Mouse (Mus musculus) lung, postnatal 10 days (tissue): ENCODE results near the gene Ccdc96.

Experiments used
- DNase-seq: peaks from one replicate; pipeline ENCODE4 v3.0.0; 2021

Ccdc96 gene

GRCm38 (mm10) chr5:36474283-36474682 lies 10.1 kb upstream of the Ccdc96 start:
- DNase-seq: peak; percentile 80

GRCm38 (mm10) chr5:36477486-36477885 lies 6.9 kb upstream of the Ccdc96 start:
- DNase-seq: no peak

GRCm38 (mm10) chr5:36478540-36479420 lies 5.6 kb upstream of the Ccdc96 start:
- DNase-seq: no peak

GRCm38 (mm10) chr5:36479735-36480134 lies 4.7 kb upstream of the Ccdc96 start:
- no peak for DNase-seq

GRCm38 (mm10) chr5:36480398-36480797 lies 4.0 kb upstream of the Ccdc96 start:
- DNase-seq: no peak

- no peak for DNase-seq
Measured at GRCm38 (mm10) chr5:36481114-36481513, 3.3 kb upstream of the Ccdc96 start.

- peak; percentile 58 for DNase-seq
Measured at GRCm38 (mm10) chr5:36483203-36484101, 936 bp upstream of the Ccdc96 start.

- DNase-seq: no peak
Measured at GRCm38 (mm10) chr5:36485306-36485705, 918 bp downstream of the Ccdc96 start.

- DNase-seq: peak; percentile 61
Measured at GRCm38 (mm10) chr5:36489225-36489624, 4.8 kb downstream of the Ccdc96 start.

GRCm38 (mm10) chr5:36493919-36494318 lies 9.5 kb downstream of the Ccdc96 start:
- no peak for DNase-seq

GRCm38 (mm10) chr5:36494709-36495108 lies 10.3 kb downstream of the Ccdc96 start:
- no peak for DNase-seq

GRCm38 (mm10) chr5:36505235-36505634 lies 20.8 kb downstream of the Ccdc96 start:
- DNase-seq: no peak

GRCm38 (mm10) chr5:36505643-36506042 lies 21.3 kb downstream of the Ccdc96 start:
- no peak for DNase-seq

- DNase-seq: no peak
Measured at GRCm38 (mm10) chr5:36508351-36508750, 24.0 kb downstream of the Ccdc96 start.

- no peak for DNase-seq
Measured at GRCm38 (mm10) chr5:36510956-36511355, 26.6 kb downstream of the Ccdc96 start.

- DNase-seq: no peak
Measured at GRCm38 (mm10) chr5:36515126-36515525, 30.7 kb downstream of the Ccdc96 start.

- DNase-seq: no peak
Measured at GRCm38 (mm10) chr5:36515558-36515957, 31.2 kb downstream of the Ccdc96 start.

- DNase-seq: no peak
Measured at GRCm38 (mm10) chr5:36517596-36517995, 33.2 kb downstream of the Ccdc96 start.

- DNase-seq: no peak
Measured at GRCm38 (mm10) chr5:36519751-36520150, 35.4 kb downstream of the Ccdc96 start.

GRCm38 (mm10) chr5:36522782-36523181 lies 38.4 kb downstream of the Ccdc96 start:
- peak; percentile 24 for DNase-seq

GRCm38 (mm10) chr5:36523219-36523703 lies 38.9 kb downstream of the Ccdc96 start:
- DNase-seq: no peak

- no peak for DNase-seq
Measured at GRCm38 (mm10) chr5:36525216-36525615, 40.8 kb downstream of the Ccdc96 start.

- peak; percentile 34 for DNase-seq
Measured at GRCm38 (mm10) chr5:36526274-36526673, 41.9 kb downstream of the Ccdc96 start.

- no peak for DNase-seq
Measured at GRCm38 (mm10) chr5:36526921-36527320, 42.5 kb downstream of the Ccdc96 start.
